Mouse (Mus musculus): ENCODE data around the gene Dcun1d5. TPM values are rescaled to one million over a fixed set of nuclear protein-coding genes. Genes with fewer than 3 reads are reported as not detected.

Dcun1d5 gene
- polyA plus RNA-seq, 1 experiment from 2014 or later, result 124 TPM

Other genes with a start within 250 kb of the Dcun1d5 start
- 15.3 and 17.3 TPM in 2 replicates for gene Dync2h1, start 74 bp upstream of the Dcun1d5 start, polyA plus RNA-seq (2014; fragmentation: Nextera tagmentation; extraction: Ambion mirVana)
- 0.15 TPM in 1 of 2 replicates, not detected in the other for gene Mmp13, start 88.0 kb downstream of the Dcun1d5 start, polyA plus RNA-seq (2014; fragmentation: Nextera tagmentation; extraction: Ambion mirVana)
- 0.08 and 0.16 TPM in 2 replicates for gene Mmp12, start 159.9 kb downstream of the Dcun1d5 start, polyA plus RNA-seq (2014; fragmentation: Nextera tagmentation; extraction: Ambion mirVana)
- gene Mmp1b, start 203.5 kb downstream of the Dcun1d5 start, polyA plus RNA-seq (2014; fragmentation: Nextera tagmentation; extraction: Ambion mirVana), result not detected in 2 replicates

Measured in intestine, embryonic 14.5 days (tissue).